Comparison of ENCODE assay signal across 9 mouse cellular contexts in genomic region chr11:118436471-118436935, GRCm38 (mm10). TPM values are rescaled to one million over a fixed set of nuclear protein-coding genes. Genes with fewer than 3 reads are reported as not detected.
A peak's percentile ranks its signal among the peaks of the same experiment; 100 is the strongest.
DNase-seq lines count a peak whose midpoint lies in the region; ATAC-seq and TF ChIP-seq lines count a peak whose summit lies in the region.
"Had no signal": no experiment of that assay in that cellular context is flagged by ENCODE, and none has a peak within 500 bp of the region (broad histone marks: within the 10 kb centered on the region; RNA-seq: fewer than 3 reads in every experiment).

No protein-coding gene starts in this region.

- WGBS in heart, adult 2 months, result 23% methylated on average over 6 of the region's 6 CpGs
- 18% methylated on average over 6 of the region's 6 CpGs for WGBS in hindbrain, postnatal 0 days

- no peaks in the 10 kb centered on the region for H3K9me3 ChIP-seq in hindbrain, postnatal 0 days (ENCODE audit: low read length)

- H3K27ac ChIP-seq in heart, adult 2 months, result peak overlapping the region; percentile 7; the same call in 1 of the 2 replicates
- peak overlapping the region; percentile 8; the same call in 1 of the 2 replicates for H3K27ac ChIP-seq in hindbrain, postnatal 0 days

- no peak for TF ChIP-seq POLR2A in heart, adult 2 months (IDR thresholded peaks at IDR 0.05; ENCODE audit: insufficient read depth, low read depth, low read length)

- no peaks in the 10 kb centered on the region for H3K79me2 ChIP-seq in heart, adult 2 months (replicated peaks; ENCODE audit: control insufficient read depth, insufficient read depth, low read length)

- ATAC-seq in hindbrain, postnatal 0 days, result peak; percentile 92
- ATAC-seq in granulocyte monocyte progenitor cell, adult 5-6 weeks (replicated peaks; ENCODE audit: poor library complexity, severe bottlenecking), result no peak

- peak; percentile 52 for TF ChIP-seq CTCF in heart, adult 2 months (IDR thresholded peaks at IDR 0.05)
- TF ChIP-seq CTCF in hindbrain, postnatal 0 days (IDR thresholded peaks at IDR 0.05; ENCODE audit: low read depth), result peak; percentile 75

- no peak for DNase-seq in heart, adult 2 months
- no peak for DNase-seq in heart, adult 9 months (ENCODE audit: low spot score in 2 of 2)
- peak; percentile 59 for DNase-seq in right cerebral cortex, postnatal 14 days
- no peak for DNase-seq in right cerebral cortex, postnatal 25 days
- DNase-seq in hindbrain, postnatal 0 days (ENCODE audit: low spot score), result peak; percentile 85
- no peak for DNase-seq in spleen, postnatal 4 days (ENCODE audit: low spot score in 2 of 2)
- DNase-seq in spleen, postnatal 14 days (ENCODE audit: low spot score in 2 of 2), result no peak

- no peak overlapping the region for H3K4me2 ChIP-seq in hindbrain, postnatal 0 days (ENCODE audit: low read depth, low read length)

- peaks cover 42% of the 10 kb centered on the region for H3K4me1 ChIP-seq in heart, adult 2 months (ENCODE audit: control insufficient read depth, insufficient read depth, low read length)
- peaks cover 27% of the 10 kb centered on the region for H3K4me1 ChIP-seq in hindbrain, postnatal 0 days (ENCODE audit: insufficient read depth, low read length)

- no peaks in the 10 kb centered on the region for H3K27me3 ChIP-seq in heart, adult 2 months (ENCODE audit: control insufficient read depth, insufficient read depth, low read length)
- no peaks in the 10 kb centered on the region for H3K27me3 ChIP-seq in hindbrain, postnatal 0 days (ENCODE audit: insufficient read depth, low read length)

- H3K4me3 ChIP-seq in heart, adult 2 months, result no peak overlapping the region
- H3K4me3 ChIP-seq in hindbrain, postnatal 0 days (ENCODE audit: low read length), result no peak overlapping the region
- H3K4me3 ChIP-seq: myocyte had no signal

- H3K36me3 ChIP-seq in heart, adult 2 months (ENCODE audit: control insufficient read depth, insufficient read depth, low read length), result no peaks in the 10 kb centered on the region
- no peaks in the 10 kb centered on the region for H3K36me3 ChIP-seq in hindbrain, postnatal 0 days (ENCODE audit: insufficient read depth, low read length)

- no peak overlapping the region for H3K9ac ChIP-seq in heart, adult 2 months (ENCODE audit: low read depth, low read length)
- no peak overlapping the region for H3K9ac ChIP-seq in hindbrain, postnatal 0 days (replicated peaks; ENCODE audit: low read length)

- intact Hi-C loops in heart, adult 2 months (cut with DNase I), result no loop called here

- TF ChIP-seq EP300 in heart, adult 2 months (IDR thresholded peaks at IDR 0.05; ENCODE audit: insufficient read depth, low read depth, low read length), result no peak

RNA-seq across cellular contexts. Expression of gene C1qtnf1, which starts 8.5 kb away (rescaled TPM):
- 10 to 100 TPM; 15.2 to 16.0 TPM for total RNA-seq in heart, adult 2 months (2021)
- 15.3 and 20.1 TPM in 2 replicates for polyA plus RNA-seq in heart, adult 2 months (2012; rRNA removed)
- 5.4 TPM in 2 replicates for total RNA-seq in hindbrain, postnatal 0 days (2014; rRNA removed)
- polyA plus RNA-seq in hindbrain, postnatal 0 days (2015; fragmentation: Nextera tagmentation; extraction: Ambion mirVana), result 3.5 and 4.3 TPM in 2 replicates
- total RNA-seq in granulocyte monocyte progenitor cell, adult 5-6 weeks (2014; fragmentation: Nextera tagmentation), result not detected in 2 replicates
- not detected in 2 replicates for total RNA-seq in granulocyte monocyte progenitor cell, adult 5-6 weeks (2017)

RNA-seq across cellular contexts. Expression of gene Cant1, which starts 17.6 kb away (rescaled TPM):
- 10 to 100 TPM; 17.7 to 18.2 TPM for total RNA-seq in heart, adult 2 months (2021)
- polyA plus RNA-seq in heart, adult 2 months (2012; rRNA removed), result 21.6 and 23.4 TPM in 2 replicates
- total RNA-seq in hindbrain, postnatal 0 days (2014; rRNA removed), result 47.9 and 51.7 TPM in 2 replicates
- polyA plus RNA-seq in hindbrain, postnatal 0 days (2015; fragmentation: Nextera tagmentation; extraction: Ambion mirVana), result 24.7 and 25.8 TPM in 2 replicates
- total RNA-seq in granulocyte monocyte progenitor cell, adult 5-6 weeks (2014; fragmentation: Nextera tagmentation), result 29.7 and 34.6 TPM in 2 replicates
- total RNA-seq in granulocyte monocyte progenitor cell, adult 5-6 weeks (2017), result 18.6 and 21.0 TPM in 2 replicates

RNA-seq across cellular contexts. Expression of gene Lgals3bp, which starts 34.6 kb away (rescaled TPM):
- 10 to 100 TPM; 20.2 to 28.6 TPM for total RNA-seq in heart, adult 2 months (2021)
- polyA plus RNA-seq in heart, adult 2 months (2012; rRNA removed), result 112 and 121 TPM in 2 replicates
- total RNA-seq in hindbrain, postnatal 0 days (2014; rRNA removed), result 25.5 and 30.6 TPM in 2 replicates
- polyA plus RNA-seq in hindbrain, postnatal 0 days (2015; fragmentation: Nextera tagmentation; extraction: Ambion mirVana), result 15.4 and 18.5 TPM in 2 replicates
- 85.3 and 107 TPM in 2 replicates for total RNA-seq in granulocyte monocyte progenitor cell, adult 5-6 weeks (2014; fragmentation: Nextera tagmentation)
- total RNA-seq in granulocyte monocyte progenitor cell, adult 5-6 weeks (2017), result 36.0 and 44.8 TPM in 2 replicates

RNA-seq across cellular contexts. Expression of gene Engase, which starts 40.1 kb away (rescaled TPM):
- 1 to 10 TPM; 4.4 to 5.4 TPM for total RNA-seq in heart, adult 2 months (2021)
- polyA plus RNA-seq in heart, adult 2 months (2012; rRNA removed), result 5.2 and 7.3 TPM in 2 replicates
- total RNA-seq in hindbrain, postnatal 0 days (2014; rRNA removed), result 9.0 and 20.7 TPM in 2 replicates
- 6.5 and 7.0 TPM in 2 replicates for polyA plus RNA-seq in hindbrain, postnatal 0 days (2015; fragmentation: Nextera tagmentation; extraction: Ambion mirVana)
- total RNA-seq in granulocyte monocyte progenitor cell, adult 5-6 weeks (2014; fragmentation: Nextera tagmentation), result 2.2 and 4.8 TPM in 2 replicates
- 2.4 and 5.7 TPM in 2 replicates for total RNA-seq in granulocyte monocyte progenitor cell, adult 5-6 weeks (2017)

Comparison
In these comparisons a context has a peak if more than half of its experiments do, and no peak if none do; other contexts are left out.
1. DNase-seq: peak in right cerebral cortex, postnatal 14 days (single experiment) and hindbrain, postnatal 0 days (single experiment); none in heart, adult 2 months (0 of 2), heart, adult 9 months (0 of 2), right cerebral cortex, postnatal 25 days (single experiment), spleen, postnatal 4 days (0 of 2) and spleen, postnatal 14 days (0 of 2).